Mouse (Mus musculus): ENCODE results near the gene Btbd8.

- TF ChIP-seq CTCF (IDR thresholded peaks at IDR 0.05; ENCODE audit: insufficient read depth, low read length) (no peak), POLR2A (IDR thresholded peaks at IDR 0.05; ENCODE audit: borderline replicate concordance, extremely low read depth, low read depth, low read length) (no peak)
Measured at GRCm38 (mm10) chr5:107436185-107436584, 1.6 kb upstream of the Btbd8 start.
